Mouse (Mus musculus) retina, adult 2 months (tissue): ENCODE results near the gene Tmem205.

Source experiments
- DNase-seq: peaks from one replicate; pipeline ENCODE4 v3.0.0-alpha.2; 2012; ENCODE audit warnings: low read depth, low spot score

Tmem205 gene

GRCm38 (mm10) chr9:21917493-21918034 lies 9.8 kb downstream of the Tmem205 start:
- no peak for DNase-seq

GRCm38 (mm10) chr9:21916851-21917492 lies 10.4 kb downstream of the Tmem205 start:
- DNase-seq, result no peak

GRCm38 (mm10) chr9:21909474-21910223 lies 17.7 kb downstream of the Tmem205 start:
- DNase-seq, result no peak

GRCm38 (mm10) chr9:21908216-21908615 lies 19.1 kb downstream of the Tmem205 start:
- DNase-seq, result no peak

GRCm38 (mm10) chr9:21904031-21904430 lies 23.3 kb downstream of the Tmem205 start:
- DNase-seq, result no peak

GRCm38 (mm10) chr9:21901223-21901820 lies 26.0 kb downstream of the Tmem205 start:
- peak; percentile 80 for DNase-seq

GRCm38 (mm10) chr9:21889229-21889628 lies 38.1 kb downstream of the Tmem205 start:
- DNase-seq, result no peak

- no peak for DNase-seq
These were observed 50.8 kb downstream of the Tmem205 start for GRCm38 (mm10) chr9:21876601-21877000.

- no peak for DNase-seq
These were observed 55.2 kb downstream of the Tmem205 start for GRCm38 (mm10) chr9:21872204-21872603.
